Mouse (Mus musculus) central nervous system, embryonic 14 days (tissue): ENCODE data around the gene Rnf145. TPM values are rescaled to one million over a fixed set of nuclear protein-coding genes. Genes with fewer than 3 reads are reported as not detected.

Experiments used
- polyA plus RNA-seq: library from polyadenylated mRNA; depleted of rRNA; stranded (reverse); fragments of >200 nt; gene quantifications from 2 replicates; pipeline ENCODE4 v1.2.3, GENCODE M21; 2012; rRNA removed

Gene Rnf145
- 121 TPM in 2 replicates for polyA plus RNA-seq

DNA sequence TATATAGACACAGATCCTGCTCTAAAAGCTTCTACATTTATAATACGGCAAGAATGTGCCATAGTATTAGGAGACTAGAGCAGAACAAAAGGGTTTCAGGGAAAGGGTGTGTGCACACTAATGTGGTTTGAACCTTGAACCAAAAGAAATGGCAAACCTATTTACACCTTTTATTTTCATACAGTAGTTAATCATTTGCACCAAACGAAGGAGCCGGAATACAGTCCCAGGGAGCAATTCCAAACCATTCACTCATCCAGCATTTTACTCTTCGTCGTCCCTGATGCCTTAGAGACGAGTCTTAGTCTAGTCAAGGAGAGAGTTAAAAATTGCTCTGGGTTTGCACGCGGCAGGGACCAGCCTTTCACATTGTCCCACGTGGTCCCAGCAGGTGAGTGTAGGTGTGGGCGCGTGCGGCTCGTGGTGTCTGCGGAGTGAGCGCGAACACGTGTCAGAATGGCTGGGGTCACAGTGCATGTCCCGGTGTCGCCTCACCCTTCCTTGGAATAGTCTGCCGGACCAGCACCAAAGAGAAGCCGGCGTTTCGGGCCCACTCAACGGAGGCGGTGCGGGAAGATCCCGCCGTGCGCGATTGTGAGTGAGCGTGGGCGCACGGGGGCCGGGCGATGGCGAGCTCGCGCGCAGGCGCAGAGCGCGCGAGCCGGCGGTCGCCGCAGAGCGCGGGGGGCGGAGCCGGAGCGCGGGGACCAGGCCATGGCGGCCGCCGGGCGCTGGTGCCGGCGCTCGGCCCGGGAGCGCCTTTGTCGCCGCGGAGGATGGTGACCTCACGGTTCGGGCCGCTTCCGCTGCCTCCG is at the start of gene Rnf145:
Gene Rnf145 (plus strand): TSS at position 684 of the 815 bp plus-strand sequence.

DNA sequence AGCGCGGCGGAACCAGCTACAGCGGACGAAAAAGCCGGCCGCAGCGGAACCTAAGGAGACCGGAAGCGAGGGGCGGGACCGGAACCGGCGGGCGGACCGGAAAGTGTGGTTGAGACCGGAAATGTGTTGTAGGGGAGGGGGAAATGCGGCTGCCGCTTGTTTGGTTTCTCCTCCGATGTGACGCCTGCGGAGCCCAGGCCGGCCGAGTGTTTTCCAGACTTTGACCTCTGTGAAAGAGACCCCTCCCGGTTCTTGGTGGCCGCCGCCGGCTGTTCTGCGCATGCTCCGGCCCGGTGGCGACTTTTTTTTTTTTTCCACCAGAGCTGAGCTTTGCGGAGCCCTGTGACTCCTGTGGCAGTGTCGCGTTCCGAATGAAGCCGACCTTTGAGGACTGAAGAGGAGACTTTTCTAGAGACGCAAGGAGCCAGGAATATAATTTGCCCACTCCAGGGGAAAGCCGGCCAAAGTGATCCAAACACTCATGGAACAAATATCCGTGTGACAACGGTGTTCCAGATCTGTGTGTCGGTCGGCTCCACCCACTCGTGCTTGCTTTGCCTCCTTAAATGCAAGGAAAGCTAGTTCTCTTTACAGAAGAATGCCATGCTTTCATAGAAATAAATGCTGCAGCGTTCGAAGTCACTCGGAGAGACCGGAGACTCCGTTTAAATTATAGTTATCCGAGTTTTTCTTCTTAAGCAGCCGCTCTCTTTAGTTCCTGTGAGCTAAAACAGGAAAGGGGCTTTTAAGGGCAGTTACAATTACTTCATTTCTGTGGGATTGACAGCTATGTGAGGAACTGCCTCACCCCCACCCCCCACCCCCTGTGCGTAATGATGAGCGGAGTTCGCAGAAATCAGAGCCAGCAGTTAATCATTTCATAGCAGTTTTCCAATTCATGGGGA is 48.1 kb upstream of the Rnf145 start, which contains the start of gene Ublcp1:
Gene Ublcp1 (minus strand): TSS at position 67 of the 905 bp plus-strand sequence.

Other genes starting within 250 kb of the Rnf145 start
- gene Il12b, start 118.9 kb upstream of the Rnf145 start, polyA plus RNA-seq, result 0.06 TPM in 1 of 2 replicates, not detected in the other
- gene Ublcp1, start 48.5 kb upstream of the Rnf145 start, polyA plus RNA-seq, result 64.0 and 69.2 TPM in 2 replicates
- gene Ebf1, start 98.4 kb downstream of the Rnf145 start, polyA plus RNA-seq, result 35.2 and 43.5 TPM in 2 replicates